Mouse (Mus musculus): Measurements from ENCODE around the gene Capn8. TPM values are rescaled to one million over a fixed set of nuclear protein-coding genes. Genes with fewer than 3 reads are reported as not detected.

Capn8 gene
- polyA plus RNA-seq, 1 experiment: not detected

- Histone ChIP-seq H3K36me3 (ENCODE audit: control insufficient read depth) (no peaks in the 10 kb centered on the region), H3K4me1 (ENCODE audit: control insufficient read depth) (peaks cover 3% of the 10 kb centered on the region), H3K27me3 (ENCODE audit: control insufficient read depth) (no peaks in the 10 kb centered on the region), H3K9me3 (ENCODE audit: control insufficient read depth, low read length) (no peaks in the 10 kb centered on the region), H3K4me3 (replicated peaks) (no peak overlapping the region)
- TF ChIP-seq GATA1 (IDR thresholded peaks at IDR 0.05; ENCODE audit: low read length): no peak
- TF ChIP-seq TAL1 (IDR thresholded peaks at IDR 0.05; ENCODE audit: low read length): no peak
Measured at GRCm38 (mm10) chr1:182542110-182542509, 22.7 kb upstream of the Capn8 start.

GRCm38 (mm10) chr1:182543136-182543535 lies 21.7 kb upstream of the Capn8 start:
- Histone ChIP-seq H3K4me1 (ENCODE audit: control insufficient read depth) (peaks cover 3% of the 10 kb centered on the region), H3K4me3 (replicated peaks) (no peak overlapping the region), H3K9me3 (ENCODE audit: control insufficient read depth, low read length) (no peaks in the 10 kb centered on the region), H3K27me3 (ENCODE audit: control insufficient read depth) (no peaks in the 10 kb centered on the region), H3K36me3 (ENCODE audit: control insufficient read depth) (no peaks in the 10 kb centered on the region)
- no peak for TF ChIP-seq TAL1 (IDR thresholded peaks at IDR 0.05; ENCODE audit: low read length)

- H3K9me3 ChIP-seq (ENCODE audit: control insufficient read depth, low read length): no peaks in the 10 kb centered on the region
- no peak overlapping the region for H3K4me3 ChIP-seq (replicated peaks)
- H3K36me3 ChIP-seq (ENCODE audit: control insufficient read depth): no peaks in the 10 kb centered on the region
- TF ChIP-seq TAL1 (IDR thresholded peaks at IDR 0.05; ENCODE audit: low read length) (no peak), GATA1 (IDR thresholded peaks at IDR 0.05; ENCODE audit: low read length) (no peak)
- peaks cover 2% of the 10 kb centered on the region for H3K4me1 ChIP-seq (ENCODE audit: control insufficient read depth)
- no peaks in the 10 kb centered on the region for H3K27me3 ChIP-seq (ENCODE audit: control insufficient read depth)
Measured at GRCm38 (mm10) chr1:182543906-182544305, 20.9 kb upstream of the Capn8 start.

- Histone ChIP-seq H3K36me3 (ENCODE audit: control insufficient read depth) (no peaks in the 10 kb centered on the region), H3K9me3 (ENCODE audit: control insufficient read depth, low read length) (no peaks in the 10 kb centered on the region), H3K4me3 (replicated peaks) (no peak overlapping the region), H3K27me3 (ENCODE audit: control insufficient read depth) (no peaks in the 10 kb centered on the region), H3K4me1 (ENCODE audit: control insufficient read depth) (peaks cover 5% of the 10 kb centered on the region)
- TF ChIP-seq TAL1 (IDR thresholded peaks at IDR 0.05; ENCODE audit: low read length): no peak
- TF ChIP-seq GATA1 (IDR thresholded peaks at IDR 0.05; ENCODE audit: low read length): no peak
Measured at GRCm38 (mm10) chr1:182550761-182551160, 14.0 kb upstream of the Capn8 start.

GRCm38 (mm10) chr1:182553649-182554375 lies 11.0 kb upstream of the Capn8 start:
- TF ChIP-seq TAL1 (IDR thresholded peaks at IDR 0.05; ENCODE audit: low read length) (no peak), GATA1 (IDR thresholded peaks at IDR 0.05; ENCODE audit: low read length) (no peak)
- Histone ChIP-seq H3K36me3 (ENCODE audit: control insufficient read depth) (no peaks in the 10 kb centered on the region), H3K4me1 (ENCODE audit: control insufficient read depth) (peaks cover 5% of the 10 kb centered on the region), H3K4me3 (replicated peaks) (no peak overlapping the region), H3K9me3 (ENCODE audit: control insufficient read depth, low read length) (no peaks in the 10 kb centered on the region), H3K27me3 (ENCODE audit: control insufficient read depth) (no peaks in the 10 kb centered on the region)

GRCm38 (mm10) chr1:182558271-182558670 lies 6.5 kb upstream of the Capn8 start:
- Histone ChIP-seq H3K27me3 (ENCODE audit: control insufficient read depth) (no peaks in the 10 kb centered on the region), H3K4me1 (ENCODE audit: control insufficient read depth) (no peaks in the 10 kb centered on the region), H3K9me3 (ENCODE audit: control insufficient read depth, low read length) (no peaks in the 10 kb centered on the region), H3K4me3 (replicated peaks) (no peak overlapping the region), H3K36me3 (ENCODE audit: control insufficient read depth) (no peaks in the 10 kb centered on the region)
- TF ChIP-seq GATA1 (IDR thresholded peaks at IDR 0.05; ENCODE audit: low read length) (no peak), TAL1 (IDR thresholded peaks at IDR 0.05; ENCODE audit: low read length) (no peak)

- Histone ChIP-seq H3K4me3 (replicated peaks) (no peak overlapping the region), H3K9me3 (ENCODE audit: control insufficient read depth, low read length) (no peaks in the 10 kb centered on the region), H3K4me1 (ENCODE audit: control insufficient read depth) (no peaks in the 10 kb centered on the region), H3K27me3 (ENCODE audit: control insufficient read depth) (no peaks in the 10 kb centered on the region), H3K36me3 (ENCODE audit: control insufficient read depth) (no peaks in the 10 kb centered on the region)
- TF ChIP-seq TAL1 (IDR thresholded peaks at IDR 0.05; ENCODE audit: low read length) (no peak), GATA1 (IDR thresholded peaks at IDR 0.05; ENCODE audit: low read length) (no peak)
Measured at GRCm38 (mm10) chr1:182559530-182559929, 5.3 kb upstream of the Capn8 start.

GRCm38 (mm10) chr1:182560390-182561098 lies 4.3 kb upstream of the Capn8 start:
- Histone ChIP-seq H3K9me3 (ENCODE audit: control insufficient read depth, low read length) (no peaks in the 10 kb centered on the region), H3K36me3 (ENCODE audit: control insufficient read depth) (no peaks in the 10 kb centered on the region), H3K27me3 (ENCODE audit: control insufficient read depth) (no peaks in the 10 kb centered on the region), H3K4me1 (ENCODE audit: control insufficient read depth) (no peaks in the 10 kb centered on the region), H3K4me3 (replicated peaks) (no peak overlapping the region)
- no peak for TF ChIP-seq TAL1 (IDR thresholded peaks at IDR 0.05; ENCODE audit: low read length)

- H3K9me3 ChIP-seq (ENCODE audit: control insufficient read depth, low read length): no peaks in the 10 kb centered on the region
- H3K36me3 ChIP-seq (ENCODE audit: control insufficient read depth): no peaks in the 10 kb centered on the region
- H3K4me3 ChIP-seq (replicated peaks): no peak overlapping the region
- H3K27me3 ChIP-seq (ENCODE audit: control insufficient read depth): no peaks in the 10 kb centered on the region
- no peaks in the 10 kb centered on the region for H3K4me1 ChIP-seq (ENCODE audit: control insufficient read depth)
- TF ChIP-seq GATA1 (IDR thresholded peaks at IDR 0.05; ENCODE audit: low read length): no peak
- no peak for TF ChIP-seq TAL1 (IDR thresholded peaks at IDR 0.05; ENCODE audit: low read length)
Measured at GRCm38 (mm10) chr1:182561945-182562514, 2.8 kb upstream of the Capn8 start.
